Mouse (Mus musculus): ENCODE measurements around the gene H1f0. TPM values are rescaled to one million over a fixed set of nuclear protein-coding genes. Genes with fewer than 3 reads are reported as not detected.
A peak's percentile ranks its signal among the peaks of the same experiment; 100 is the strongest.
"Not testable (repeated sequence)": the region's sequence is repeated elsewhere in the genome, so short reads cannot be mapped to it uniquely, and the experiment has no call there.

Gene H1f0
- total RNA-seq, 2 experiments from 2014 or later = 86.2 to 101 TPM

- not testable (repeated sequence) for DNase-seq (ENCODE audit: low spot score in 2 of 2)
Measured at GRCm38 (mm10) chr15:79031908-79032307, 3.7 kb downstream of the H1f0 start.

GRCm38 (mm10) chr15:79037913-79038328, 9.7 kb downstream of the H1f0 start:
- DNase-seq (ENCODE audit: low spot score in 2 of 2) = peak; percentile 83

- no peak for DNase-seq (ENCODE audit: low spot score in 2 of 2)
Measured at GRCm38 (mm10) chr15:79038331-79038730, 10.1 kb downstream of the H1f0 start.

- DNase-seq (ENCODE audit: low spot score in 2 of 2) = peak; percentile 73 to 75
Measured at GRCm38 (mm10) chr15:79038853-79039252, 10.6 kb downstream of the H1f0 start.

- no peak for DNase-seq (ENCODE audit: low spot score in 2 of 2)
Measured at GRCm38 (mm10) chr15:79040501-79041416, 12.5 kb downstream of the H1f0 start.

GRCm38 (mm10) chr15:79041585-79041984, 13.3 kb downstream of the H1f0 start, which contains the start of gene Galr3:
TSS of gene Galr3 (plus strand) at chr15:79041885.
- no peak for DNase-seq (ENCODE audit: low spot score in 2 of 2)

- no peak for DNase-seq (ENCODE audit: low spot score in 2 of 2)
Measured at GRCm38 (mm10) chr15:79042721-79043491, 14.7 kb downstream of the H1f0 start.

- DNase-seq (ENCODE audit: low spot score in 2 of 2) = no peak
Measured at GRCm38 (mm10) chr15:79044837-79045236, 16.6 kb downstream of the H1f0 start.

- no peak for DNase-seq (ENCODE audit: low spot score in 2 of 2)
Measured at GRCm38 (mm10) chr15:79048186-79048585, 19.9 kb downstream of the H1f0 start.

- DNase-seq (ENCODE audit: low spot score in 2 of 2) = no peak
Measured at GRCm38 (mm10) chr15:79050160-79050845, 22.1 kb downstream of the H1f0 start.

- DNase-seq (ENCODE audit: low spot score in 2 of 2) = no peak
Measured at GRCm38 (mm10) chr15:79050964-79051363, 22.7 kb downstream of the H1f0 start.

GRCm38 (mm10) chr15:79051461-79052360, 23.5 kb downstream of the H1f0 start:
- DNase-seq (ENCODE audit: low spot score in 2 of 2) = no peak

GRCm38 (mm10) chr15:79052366-79052765, 24.1 kb downstream of the H1f0 start:
- no peak for DNase-seq (ENCODE audit: low spot score in 2 of 2)

- no peak for DNase-seq (ENCODE audit: low spot score in 2 of 2)
Measured at GRCm38 (mm10) chr15:79056601-79057000, 28.4 kb downstream of the H1f0 start.

- no peak for DNase-seq (ENCODE audit: low spot score in 2 of 2)
Measured at GRCm38 (mm10) chr15:79057850-79058249, 29.6 kb downstream of the H1f0 start.

GRCm38 (mm10) chr15:79060887-79061565, 32.8 kb downstream of the H1f0 start:
- no peak for DNase-seq (ENCODE audit: low spot score in 2 of 2)

- peak; percentile 87 for DNase-seq (ENCODE audit: low spot score in 2 of 2)
Measured at GRCm38 (mm10) chr15:79062376-79063159, 34.3 kb downstream of the H1f0 start, which contains the start of gene Ankrd54. TSS of gene Ankrd54 (minus strand) at chr15:79062893.

GRCm38 (mm10) chr15:79063160-79063740, 35.0 kb downstream of the H1f0 start:
- no peak for DNase-seq (ENCODE audit: low spot score in 2 of 2)

Data from adrenal gland, adult 18-20 months (tissue).